Mouse (Mus musculus) kidney, adult 11 months (tissue): ENCODE data around the gene C2.
"Not testable (repeated sequence)": the region's sequence is repeated elsewhere in the genome, so short reads cannot be mapped to it uniquely, and the experiment has no call there.

Source experiments
- DNase-seq: peaks from one replicate; pipeline ENCODE4 v3.0.0; 2022

The C2 gene

DNA sequence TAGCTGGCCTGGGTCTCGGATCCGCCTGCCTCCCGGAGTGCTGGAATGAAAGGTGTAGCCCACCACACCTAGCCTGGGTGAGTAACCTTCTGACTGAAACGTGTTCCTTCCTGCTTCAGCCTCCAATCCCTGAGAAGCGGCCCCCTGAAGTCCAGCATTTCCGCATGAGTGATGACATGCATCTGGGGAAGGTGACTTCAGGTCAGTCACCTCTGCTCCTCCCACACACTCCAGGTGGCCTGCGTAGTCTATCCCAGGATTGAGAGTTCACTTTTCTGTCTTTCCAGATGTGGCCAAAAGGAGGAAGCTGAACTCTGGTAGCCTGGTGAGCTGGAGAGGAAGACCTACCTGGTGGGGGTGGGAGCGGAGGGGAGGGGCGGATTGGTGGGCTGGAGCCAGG, 4.8 kb upstream of the C2 start:
- no peak for DNase-seq

DNA sequence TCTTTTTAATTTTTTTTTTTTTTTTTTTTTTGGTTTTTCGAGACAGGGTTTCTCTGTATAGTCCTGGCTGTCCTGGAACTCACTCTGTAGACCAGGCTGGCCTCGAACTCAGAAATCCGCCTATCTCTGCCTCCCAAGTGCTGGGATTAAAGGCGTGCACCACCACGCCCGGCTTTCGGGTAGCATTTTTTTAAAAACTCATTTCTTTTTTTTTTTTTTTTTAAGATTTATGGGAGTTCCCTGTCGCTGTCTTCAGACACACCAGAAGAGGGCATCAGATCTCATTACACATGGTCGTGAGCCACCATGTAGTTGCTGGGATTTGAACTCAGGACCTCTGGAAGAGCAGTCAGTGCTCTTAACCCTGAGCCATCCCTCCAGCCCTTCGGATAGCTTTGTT, 3.9 kb upstream of the C2 start:
- not testable (repeated sequence) for DNase-seq

DNA sequence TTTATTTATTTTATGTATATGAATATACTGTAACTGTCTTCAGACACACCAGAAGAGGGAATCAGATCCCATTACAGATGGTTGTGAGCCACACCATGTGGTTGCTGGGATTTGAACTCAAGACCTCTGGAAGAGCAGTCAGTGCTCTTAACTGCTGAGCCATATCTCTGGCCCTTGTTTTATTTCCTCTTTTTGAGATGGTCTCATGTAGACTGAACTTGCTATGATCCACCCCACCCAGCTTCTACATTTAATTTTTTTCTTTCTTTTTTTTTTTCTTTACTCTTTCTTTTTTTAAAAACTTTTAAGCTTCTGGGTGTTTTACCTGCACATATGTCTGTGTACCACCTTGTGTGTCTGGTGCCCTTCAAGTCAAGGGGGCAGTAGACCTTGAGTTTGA, 2.8 kb upstream of the C2 start:
- not testable (repeated sequence) for DNase-seq

DNA sequence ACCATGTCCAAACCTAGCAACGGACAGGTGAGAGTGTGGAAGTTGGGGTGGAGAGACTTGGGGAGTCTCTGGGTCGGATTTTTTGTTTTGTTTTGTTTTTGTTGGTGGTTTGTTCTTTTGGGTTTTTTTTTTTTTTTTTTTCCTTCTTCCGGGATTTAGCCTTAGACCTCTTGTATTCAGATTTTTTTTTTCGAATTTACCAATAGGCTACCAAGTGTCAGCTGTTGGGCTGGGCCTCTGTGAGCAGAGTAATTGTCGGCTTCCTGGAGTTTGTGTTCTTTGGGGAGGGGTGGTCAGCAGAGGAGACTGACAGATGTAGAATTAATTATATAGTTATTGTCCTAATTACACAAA, 1.8 kb upstream of the C2 start:
- no peak for DNase-seq

DNA sequence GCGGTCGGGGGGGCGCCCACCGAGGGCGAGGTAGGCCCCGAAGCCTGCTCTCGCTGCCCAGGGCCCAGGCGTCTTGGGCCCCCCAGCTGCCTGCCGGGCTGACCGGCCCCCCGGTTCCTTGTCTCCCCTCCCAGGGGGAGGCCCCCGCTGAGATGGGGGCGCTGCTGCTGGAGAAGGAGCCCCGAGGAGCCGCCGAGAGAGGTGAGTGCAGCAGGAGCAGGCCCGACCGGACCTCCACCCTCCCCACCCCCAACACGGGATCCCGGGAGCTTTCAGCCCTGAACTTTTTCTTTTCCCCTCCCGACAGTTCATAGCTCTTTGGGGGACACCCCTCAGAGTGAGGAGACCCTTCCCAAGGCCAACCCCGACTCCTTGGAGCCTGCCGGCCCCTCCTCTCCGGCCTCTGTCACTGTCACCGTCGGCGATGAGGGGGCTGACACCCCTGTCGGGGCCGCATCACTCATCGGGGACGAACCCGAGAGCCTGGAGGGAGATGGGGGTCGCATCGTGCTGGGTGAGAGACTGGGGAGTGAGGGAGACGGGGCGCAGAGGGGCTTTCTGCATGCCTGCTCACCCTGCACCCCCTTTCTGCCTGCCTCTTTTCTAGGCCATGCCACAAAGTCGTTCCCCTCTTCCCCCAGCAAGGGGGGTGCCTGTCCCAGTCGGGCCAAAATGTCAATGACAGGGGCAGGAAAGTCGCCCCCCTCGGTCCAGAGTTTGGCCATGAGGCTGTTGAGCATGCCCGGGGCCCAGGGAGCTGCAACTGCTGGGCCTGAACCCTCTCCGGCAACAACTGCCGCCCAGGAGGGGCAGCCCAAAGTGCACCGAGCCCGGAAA, 1.2 kb upstream of the C2 start:
- no peak for DNase-seq

DNA sequence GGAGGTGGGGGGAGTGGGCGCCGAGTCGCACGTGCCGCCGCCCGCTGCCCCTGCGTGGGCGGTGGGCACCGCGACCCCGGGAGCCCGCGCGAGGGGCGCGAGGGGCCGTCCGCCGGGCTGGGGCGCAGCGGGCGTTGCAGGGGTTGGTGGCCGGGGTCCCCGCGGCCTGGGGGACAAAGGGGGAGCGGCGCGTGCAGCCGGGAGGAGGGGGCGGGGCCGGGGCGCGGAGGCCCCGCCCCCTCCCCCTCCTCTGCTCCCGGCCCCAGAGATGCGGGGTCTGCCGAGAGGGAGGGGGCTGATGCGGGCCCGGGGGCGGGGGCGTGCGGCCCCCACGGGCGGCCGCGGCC, 614 bp upstream of the C2 start:
- DNase-seq, result no peak

DNA sequence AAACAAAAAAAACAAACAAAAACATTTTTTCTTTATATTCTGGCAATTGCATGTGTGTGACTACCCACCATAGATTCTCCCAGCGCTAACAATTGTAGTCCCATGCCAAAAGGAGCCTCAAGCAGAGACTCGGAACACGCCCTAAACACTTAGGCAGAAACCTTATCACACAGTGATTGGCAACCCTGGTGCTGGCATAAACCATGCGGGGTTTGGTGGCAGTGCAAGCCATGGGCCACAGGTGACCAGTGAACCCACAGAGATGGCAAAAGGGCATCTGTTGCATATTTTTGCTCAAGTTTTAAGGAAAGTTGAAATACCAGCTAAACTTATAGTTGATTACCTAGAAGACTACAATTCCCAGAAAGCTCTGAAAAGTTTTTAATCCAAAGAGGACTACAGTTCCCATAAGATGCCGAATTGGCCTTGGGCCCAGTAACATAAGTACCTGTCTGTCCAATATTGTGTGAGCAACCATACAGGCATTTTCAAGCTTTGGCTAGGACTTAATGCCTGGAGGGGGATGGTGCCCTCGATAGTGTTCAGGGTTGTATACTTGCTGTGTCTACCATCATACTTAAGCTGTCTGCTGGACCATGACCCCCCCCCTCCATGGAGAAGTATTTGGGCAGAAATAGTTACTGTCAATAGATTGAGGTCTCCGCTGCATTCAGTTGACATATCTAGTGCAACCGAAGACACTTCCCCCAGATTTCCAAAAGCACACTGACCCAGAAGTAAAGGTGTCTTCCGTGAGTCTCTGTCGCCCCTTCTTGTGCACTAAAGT, 499 bp downstream of the C2 start:
- DNase-seq, result peak; percentile 55

DNA sequence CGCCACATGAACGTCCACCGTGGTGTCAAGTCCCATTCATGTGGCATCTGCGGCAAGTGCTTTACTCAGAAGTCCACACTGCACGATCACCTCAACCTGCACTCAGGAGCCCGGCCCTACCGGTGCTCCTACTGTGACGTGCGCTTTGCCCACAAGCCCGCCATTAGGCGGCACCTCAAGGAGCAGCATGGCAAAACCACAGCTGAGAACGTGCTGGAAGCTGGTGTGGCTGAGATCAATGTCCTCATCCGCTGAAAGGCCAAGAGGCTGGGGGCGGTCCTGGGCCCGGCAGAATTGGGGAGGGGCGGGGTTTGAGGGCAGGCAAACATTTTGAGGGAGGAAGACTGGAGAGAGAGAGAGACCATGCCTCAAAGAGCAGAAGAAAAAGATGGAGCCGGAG, 1.7 kb downstream of the C2 start:
- DNase-seq, result no peak

DNA sequence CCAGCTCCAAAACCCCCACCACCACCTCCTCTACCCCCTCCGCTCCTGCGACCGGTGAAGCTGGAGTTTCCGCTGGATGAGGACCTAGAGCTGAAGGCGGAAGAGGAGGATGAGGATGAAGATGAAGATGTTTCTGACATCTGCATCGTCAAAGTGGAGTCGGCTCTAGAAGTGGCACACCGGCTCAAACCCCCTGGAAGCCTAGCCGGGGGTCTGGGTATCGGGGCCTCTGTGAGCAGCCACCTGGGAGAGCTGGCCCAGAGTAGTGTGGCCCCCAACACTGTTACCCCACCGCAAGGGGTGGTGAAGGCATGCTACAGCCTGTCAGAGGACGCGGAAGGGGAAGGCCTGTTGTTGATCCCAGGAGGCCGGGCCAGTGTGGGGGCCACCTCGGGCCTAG, 2.3 kb downstream of the C2 start:
- DNase-seq, result no peak

DNA sequence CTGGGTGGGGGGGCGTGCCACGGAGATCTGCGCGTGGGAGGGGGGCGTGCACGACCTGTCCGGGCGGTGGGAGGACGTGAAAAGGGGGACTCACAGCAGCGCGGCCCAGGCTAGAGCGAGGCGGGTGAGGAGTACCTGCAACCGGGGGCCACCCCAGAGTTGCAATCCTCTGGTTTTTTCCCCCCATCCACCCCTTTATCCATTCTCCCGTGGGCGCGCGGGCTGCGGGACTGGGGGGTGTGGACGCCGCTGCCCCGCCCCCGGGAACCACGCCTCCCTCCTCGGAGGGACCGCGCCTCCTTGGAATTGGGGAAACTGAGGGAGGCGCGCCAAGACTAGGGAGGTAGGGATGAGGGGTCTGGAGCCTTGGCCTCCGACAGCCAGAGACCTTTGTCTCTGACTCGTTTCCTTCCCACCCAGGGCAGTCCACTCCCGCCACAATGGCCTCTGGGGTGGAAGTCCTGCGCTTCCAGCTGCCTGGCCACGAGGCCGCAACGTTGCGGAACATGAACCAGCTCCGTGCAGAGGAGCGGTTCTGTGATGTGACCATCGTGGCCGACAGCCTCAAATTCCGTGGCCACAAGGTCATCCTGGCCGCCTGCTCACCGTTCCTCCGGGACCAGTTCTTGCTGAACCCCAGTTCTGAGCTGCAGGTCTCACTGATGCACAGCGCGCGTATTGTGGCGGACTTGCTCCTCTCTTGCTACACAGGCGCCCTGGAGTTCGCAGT, 3.1 kb downstream of the C2 start:
- DNase-seq, result peak; percentile 44

DNA sequence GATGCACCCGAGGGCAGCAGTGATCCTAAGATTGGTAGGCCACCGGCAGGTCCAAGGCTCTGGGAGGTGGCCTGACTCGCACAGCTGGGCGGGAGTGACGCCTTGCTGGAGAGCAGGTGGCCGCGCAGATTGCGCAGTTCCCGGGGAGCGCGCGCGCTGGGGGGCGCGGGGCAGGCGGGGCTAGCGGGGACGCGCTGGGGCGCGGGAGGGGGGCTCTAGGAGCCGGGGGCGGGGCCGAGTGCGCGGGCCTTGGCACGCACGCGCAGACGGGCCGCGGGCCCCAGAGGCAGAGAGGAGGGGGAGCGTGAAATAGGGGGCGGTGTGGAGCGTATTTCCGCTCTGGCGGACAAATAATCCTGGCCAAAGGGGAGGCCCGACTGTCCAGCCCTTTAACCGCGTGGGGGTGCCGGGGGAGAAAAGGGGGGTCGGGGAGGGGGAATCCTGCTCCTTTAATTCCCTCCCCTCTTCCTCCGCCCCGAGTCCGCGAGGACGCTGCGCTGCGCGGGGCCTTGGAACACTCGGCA, 3.9 kb downstream of the C2 start:
- peak; percentile 92 for DNase-seq

DNA sequence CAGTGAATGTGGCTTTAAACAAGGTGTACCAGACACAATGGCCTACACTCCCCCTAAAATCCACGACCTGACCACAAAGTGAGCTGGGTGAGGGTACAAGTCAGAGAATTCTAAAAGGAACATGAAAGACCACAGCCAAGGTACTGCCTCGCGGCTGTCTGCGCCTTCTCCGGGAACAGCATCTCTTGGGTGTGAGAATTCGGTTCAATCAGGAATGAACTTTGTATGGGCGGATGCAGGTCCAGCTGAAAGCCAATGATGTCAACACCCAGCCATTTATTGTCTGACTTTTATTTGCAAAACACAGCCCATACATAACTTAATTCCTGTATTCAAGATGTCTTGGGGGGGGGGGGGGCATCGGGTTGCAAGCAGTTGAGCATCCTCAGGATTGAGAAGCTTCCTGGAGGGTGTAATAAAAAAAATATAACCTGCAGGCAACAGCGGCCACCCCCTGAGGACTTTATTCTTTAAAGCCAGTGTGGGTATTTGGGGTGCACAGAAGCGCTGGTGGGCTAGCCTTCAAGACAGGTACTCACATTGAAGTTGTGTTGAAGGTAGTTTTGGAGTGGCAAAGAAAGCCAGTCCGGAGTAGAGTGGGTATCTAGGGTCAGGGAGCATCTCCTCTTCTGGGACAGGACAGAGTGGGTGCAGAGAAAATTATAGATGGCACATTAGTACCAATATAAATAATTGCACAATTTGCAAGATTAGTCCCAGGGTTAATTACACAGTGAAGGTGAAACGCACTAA, 4.8 kb downstream of the C2 start:
- no peak for DNase-seq

DNA sequence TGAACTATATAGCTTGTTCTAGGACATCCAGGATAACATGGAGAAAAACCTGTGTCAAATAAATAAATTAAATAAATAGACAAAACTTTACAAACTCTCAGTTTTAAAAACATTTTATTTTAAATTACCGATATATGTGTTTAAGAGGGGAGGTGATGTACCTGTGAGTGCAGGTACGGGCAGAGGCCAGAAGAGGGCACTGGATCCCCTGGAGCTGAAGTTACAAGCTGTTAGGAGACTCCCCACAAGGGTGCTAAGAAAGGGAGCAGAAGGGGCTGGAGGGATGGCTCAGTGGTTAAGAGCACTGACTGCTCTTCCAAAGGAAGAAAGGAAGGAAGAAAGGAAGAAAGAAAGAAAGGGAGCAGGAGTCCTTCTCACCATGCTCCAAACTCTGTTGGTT, 6.7 kb downstream of the C2 start:
- no peak for DNase-seq

DNA sequence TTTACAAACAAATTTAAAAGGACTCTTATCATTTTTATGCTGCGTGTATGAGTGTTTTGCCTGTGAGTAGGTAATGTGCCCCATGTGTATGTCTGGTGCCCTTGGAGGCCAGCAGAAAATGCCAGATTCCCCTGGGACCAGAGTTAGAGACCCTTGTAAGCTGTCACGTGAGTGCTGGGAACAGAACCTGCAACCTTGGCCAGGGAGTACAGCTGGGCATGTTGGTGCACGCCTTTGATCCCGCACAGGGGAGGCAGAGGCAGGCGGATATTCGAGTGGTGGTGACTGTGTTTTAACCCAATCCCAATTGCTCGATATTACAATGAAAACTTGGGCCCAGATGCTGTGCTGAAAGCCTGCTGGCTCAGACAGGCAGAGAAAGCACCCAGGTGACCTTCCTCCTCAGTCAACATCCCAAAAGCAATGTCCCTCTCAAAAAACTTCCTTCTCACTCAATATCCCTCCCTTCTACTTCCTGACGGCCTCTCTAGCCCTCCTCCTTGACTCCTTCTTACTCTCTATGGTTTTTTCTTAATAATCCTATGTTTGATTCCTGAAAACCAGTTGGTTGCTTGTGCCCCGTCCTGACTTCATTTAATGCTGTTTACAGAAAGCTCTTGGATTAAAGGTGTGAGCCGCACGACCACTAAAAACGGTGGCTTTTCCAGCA, 7.9 kb downstream of the C2 start:
- no peak for DNase-seq

DNA sequence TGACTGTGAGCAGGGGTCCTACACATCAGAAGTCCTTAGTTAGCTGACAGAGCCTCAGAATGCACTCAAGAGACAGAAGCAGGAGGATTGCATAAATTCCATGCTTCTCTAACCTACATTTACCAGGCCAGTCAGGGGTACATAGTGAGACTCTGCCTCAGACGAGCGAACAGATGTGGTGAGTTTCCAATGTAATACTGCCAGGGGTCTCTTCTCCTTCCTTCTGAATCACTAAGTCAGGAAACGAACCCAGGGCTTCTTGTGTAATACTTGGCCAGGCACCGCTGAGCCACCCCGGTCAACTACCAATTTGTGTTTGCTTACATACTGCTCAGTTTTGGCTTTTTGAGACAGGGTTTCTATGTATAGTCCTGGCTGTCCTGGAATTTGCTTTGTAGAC, 10.1 kb downstream of the C2 start:
- no peak for DNase-seq

DNA sequence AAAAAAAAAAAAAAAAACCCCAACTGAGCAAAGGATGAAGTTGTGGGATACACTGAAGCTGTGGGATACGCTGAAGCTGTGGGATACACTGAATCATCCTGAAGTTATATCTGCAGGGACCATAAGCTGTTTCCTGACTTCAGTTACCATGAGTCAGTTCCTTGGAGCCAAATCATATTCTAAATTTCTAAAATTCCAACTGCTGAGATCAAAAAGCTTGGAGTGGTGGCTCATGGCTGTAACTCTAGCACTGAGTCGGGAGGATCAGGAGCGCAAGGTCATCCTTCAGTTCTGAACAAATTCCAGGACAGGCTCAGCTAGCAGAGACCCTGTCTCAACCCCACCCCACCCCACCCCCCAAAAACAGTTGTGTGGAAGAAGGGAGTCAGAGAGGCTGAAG, 12.4 kb downstream of the C2 start:
- no peak for DNase-seq

DNA sequence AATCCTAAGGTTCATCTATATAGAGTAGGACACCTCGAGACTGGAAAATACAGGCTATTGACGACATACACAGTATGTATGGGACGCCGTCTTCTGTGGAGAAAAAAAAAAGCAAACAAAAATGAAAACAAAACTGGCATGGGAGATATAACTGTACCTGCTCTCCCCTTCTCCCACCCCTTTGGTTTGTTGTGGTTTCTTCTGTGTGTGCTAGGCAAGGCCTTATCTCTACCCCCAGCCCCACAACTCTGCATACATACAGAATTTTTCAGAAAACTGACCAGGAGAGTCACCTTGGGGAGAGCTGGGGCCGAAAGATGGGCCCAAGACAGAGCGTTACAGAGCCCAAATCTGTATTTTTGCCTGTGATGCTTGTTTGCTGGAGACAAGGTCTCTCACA, 13.4 kb downstream of the C2 start:
- DNase-seq, result no peak

DNA sequence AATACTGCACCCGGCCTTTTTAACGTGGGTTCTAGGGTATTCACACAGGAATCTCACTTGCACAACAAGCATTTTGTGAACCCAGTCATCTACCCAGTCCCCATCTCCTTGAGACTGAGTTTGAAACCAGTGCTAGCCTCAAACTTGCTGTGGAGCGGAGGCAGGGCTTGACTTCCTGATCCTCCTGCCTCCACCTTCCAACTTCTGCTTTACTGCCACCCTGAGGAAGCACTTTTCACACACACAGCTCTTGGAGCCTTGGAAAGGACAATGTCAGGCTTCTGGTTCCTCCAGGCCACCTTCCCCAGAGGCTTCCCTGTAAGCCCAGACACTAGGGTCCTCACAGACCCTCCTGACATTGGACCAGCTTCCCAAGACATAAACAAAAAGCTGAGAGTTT, 14.7 kb downstream of the C2 start:
- DNase-seq, result no peak

DNA sequence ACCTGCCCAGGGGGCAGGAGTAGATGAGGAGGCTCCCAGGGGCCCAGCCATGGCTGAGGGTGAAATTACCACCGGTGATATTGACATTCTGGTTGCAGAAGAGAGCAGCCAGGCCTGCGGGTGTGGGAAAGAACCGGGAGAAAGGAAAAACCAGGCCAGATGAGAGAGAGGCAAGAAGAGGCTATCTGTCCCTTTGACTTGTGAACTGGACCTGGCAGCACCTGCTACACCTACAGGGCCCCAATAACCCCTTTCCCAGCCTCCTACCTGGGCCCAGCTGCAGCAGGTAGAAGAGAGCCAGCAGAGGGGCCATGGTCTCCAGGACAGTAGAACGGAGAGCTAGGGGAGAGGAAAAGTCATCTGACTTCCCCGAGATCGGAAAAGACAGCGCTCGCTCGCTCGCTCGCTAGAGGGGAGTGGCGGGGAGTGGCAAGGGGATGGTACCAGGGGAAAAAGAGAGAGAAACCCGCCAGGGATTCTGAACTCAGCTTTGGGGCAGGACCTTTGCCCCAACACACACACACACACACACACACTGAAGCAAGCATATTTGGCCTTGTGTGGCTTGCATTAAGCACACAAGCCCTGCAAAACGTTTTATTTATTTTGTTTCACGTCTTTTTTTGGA, 16.3 kb downstream of the C2 start, which contains the start of gene Gm20547:
Gene Gm20547, minus strand, starts transcription at position 360 of the 628 bp plus-strand sequence.
- DNase-seq, result peak; percentile 36

DNA sequence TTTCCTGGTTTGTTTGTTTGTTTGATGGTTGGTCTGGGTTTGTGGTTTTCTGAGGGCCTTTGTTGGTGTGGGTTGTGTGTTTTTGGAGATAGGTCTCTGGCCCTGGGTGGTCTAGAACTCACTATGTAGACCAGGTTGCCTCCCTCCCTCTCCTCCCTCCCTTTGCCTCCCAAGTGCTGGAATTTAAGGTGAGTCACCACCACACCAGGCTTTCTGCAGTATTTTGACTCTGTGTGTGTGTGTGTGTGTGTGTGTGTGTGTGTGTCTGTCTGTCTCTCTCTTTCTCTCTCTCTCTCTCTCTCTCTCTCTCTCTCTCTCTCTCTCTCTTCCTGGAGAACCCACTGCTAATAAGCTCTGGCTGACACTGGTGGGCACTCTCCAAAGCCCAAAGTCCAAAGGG, 16.9 kb downstream of the C2 start:
- DNase-seq, result no peak

DNA sequence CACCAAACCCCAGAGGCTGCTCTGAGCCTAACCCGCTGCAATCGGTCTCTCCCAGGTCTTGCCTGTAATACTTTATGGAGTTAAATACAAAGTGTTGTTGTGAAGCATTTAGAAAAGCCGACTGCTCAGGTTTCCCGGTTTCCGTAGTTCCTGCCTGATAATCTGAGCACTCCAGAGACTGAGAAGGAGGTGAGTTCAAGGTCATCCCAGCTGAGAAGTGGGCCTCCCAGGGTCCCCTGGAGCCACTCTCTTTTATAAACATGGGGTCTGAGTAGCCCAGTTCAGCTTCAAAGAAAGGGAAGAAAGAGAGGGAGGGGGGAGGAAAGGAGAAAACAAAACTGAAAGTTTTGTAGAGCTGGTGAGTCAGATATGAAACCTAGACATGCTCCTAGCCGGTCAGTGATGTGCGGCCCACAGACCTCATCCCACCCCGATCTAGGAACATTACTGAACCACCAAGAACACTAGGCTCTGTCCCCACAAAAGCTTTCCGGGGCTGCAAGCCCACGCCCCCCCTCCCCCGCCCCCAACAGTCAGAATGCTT, 18.7 kb downstream of the C2 start, which contains the start of gene Zbtb12:
Gene Zbtb12, plus strand, starts transcription at position 148 of the 544 bp plus-strand sequence.
- no peak for DNase-seq
